Mouse (Mus musculus) thymus, postnatal 0 days (tissue): ENCODE measurements around the gene Olfr549. TPM values are rescaled to one million over a fixed set of nuclear protein-coding genes. Genes with fewer than 3 reads are reported as not detected.

ENCODE experiments used
- DNase-seq: peaks from one replicate; pipeline ENCODE4 v3.0.0-alpha.2; 2015; ENCODE audit warnings: low spot score
- polyA plus RNA-seq: library from polyadenylated mRNA; unstranded; fragments of >200 nt; fragmentation: Nextera tagmentation; extraction: Ambion mirVana; gene quantifications from 2 replicates; pipeline ENCODE4 v1.2.1, GENCODE M21; 2015

The Olfr549 gene
- polyA plus RNA-seq: not detected in 2 replicates

- no peak for DNase-seq
These were observed at the start of gene Olfr549 for GRCm38 (mm10) chr7:102549570-102549969. TSS of gene Olfr549 (plus strand) at chr7:102549870.

- DNase-seq: no peak
These were observed 47.7 kb upstream of the Olfr549 start for GRCm38 (mm10) chr7:102501986-102502385.

DNA sequence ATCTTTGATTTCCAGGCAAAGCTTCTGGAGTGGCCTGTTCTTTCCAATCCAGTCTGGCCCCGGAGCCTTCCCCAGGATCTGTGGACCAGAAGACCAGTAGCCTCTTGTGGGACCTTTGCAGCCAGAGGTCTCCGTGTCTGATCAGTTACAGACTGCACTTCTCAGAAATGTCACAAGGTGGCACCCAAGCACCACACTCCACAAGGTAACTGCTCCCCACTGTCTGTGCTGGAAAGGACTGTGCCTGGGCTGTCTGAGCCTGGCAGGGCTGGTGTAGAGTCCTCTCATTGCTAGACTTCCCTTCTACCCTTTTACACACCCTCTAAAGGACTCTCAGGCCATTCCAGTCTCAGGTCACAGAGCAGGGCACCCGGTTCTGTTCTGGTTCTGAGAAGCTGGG, 42.8 kb upstream of the Olfr549 start:
- peak; percentile 67 for DNase-seq

GRCm38 (mm10) chr7:102508066-102508465, 41.6 kb upstream of the Olfr549 start:
- no peak for DNase-seq

DNA sequence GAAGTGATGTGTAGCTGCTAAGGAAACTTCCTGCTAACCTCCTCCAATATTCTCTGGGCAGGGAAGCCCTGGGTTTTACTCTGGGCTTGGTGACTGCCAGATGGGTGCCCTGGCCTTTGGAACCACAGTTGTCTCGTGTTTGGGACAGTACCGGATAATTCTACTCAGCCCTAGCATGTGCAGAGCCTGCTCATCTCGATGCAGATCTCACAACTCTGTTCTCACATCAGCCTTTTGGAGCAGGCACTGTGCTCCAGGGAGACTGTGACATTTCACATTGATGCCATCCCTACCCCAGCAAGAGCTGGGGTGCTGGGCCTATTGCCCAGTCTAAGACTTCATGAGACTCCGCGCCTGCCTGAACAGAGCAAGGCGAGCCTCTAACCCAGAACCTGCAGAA, 41.0 kb upstream of the Olfr549 start:
- no peak for DNase-seq

DNA sequence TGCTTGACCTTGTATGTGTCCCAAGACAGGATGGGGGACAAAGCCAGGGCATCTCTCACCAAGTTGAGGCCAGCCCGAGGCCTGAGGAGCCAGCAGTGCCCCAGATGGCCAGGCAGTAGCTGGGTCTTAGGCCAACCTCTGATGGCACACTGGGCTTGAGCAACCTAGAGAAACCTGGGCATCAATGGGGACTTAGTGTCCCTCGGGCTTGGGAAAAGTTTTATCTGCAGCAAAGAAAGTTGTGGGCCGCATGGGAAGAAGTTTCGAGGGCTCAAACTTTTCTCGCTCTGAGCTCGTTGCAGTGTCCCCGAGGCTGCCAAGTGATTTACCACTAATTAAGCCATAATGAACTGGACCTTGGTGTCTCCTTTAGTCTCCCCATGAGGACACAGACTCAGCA, 39.9 kb upstream of the Olfr549 start:
- no peak for DNase-seq

DNA sequence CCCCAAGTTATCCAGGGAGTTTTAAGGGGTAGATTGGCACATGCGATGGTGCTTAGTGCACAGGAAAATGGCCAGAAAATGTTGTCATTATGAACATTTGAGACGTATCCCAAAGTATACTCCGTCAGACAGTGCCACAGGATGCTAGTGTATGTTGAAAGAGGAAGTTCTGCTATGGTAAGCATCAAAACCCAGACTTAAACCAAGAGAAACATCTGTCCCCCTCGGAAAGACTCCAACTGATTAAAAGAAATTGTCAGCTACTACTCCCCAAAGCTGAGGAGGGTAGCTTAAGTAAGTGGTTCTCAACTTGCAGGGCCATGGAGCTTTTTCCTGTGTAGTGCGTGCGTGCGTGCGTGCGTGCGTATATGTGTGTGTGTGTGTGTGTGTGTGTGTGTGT, 37.7 kb upstream of the Olfr549 start:
- no peak for DNase-seq

DNA sequence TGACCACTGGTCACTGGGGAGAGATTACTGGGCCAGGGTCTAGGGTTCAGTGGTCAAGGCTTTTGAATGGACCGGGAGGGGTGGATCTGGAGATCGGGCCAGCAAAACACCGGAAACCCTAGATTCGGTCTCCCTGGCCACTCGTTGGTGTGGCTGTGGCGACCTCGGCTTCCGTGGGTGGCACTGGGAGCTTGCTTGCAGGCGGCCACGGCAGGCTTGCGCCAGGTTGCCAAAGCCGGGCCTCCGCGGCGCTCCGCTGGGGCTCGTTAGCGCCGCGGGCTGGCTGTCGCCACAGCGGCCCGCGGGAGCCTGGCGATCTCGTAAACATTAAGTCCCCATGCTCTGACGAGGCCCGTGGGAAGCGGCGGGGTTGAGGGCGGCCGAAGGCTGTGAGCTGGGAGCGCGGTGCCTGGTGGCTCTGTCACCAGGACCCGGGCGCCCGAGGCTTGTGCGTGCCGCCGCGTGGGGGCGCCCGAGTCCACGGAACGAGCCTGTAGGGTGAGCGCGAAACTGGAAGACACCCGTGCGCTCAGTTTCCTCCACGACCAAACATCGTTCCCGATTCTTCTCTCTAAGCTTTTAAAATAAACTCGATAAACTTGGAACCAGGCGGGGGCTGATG, 36.7 kb upstream of the Olfr549 start:
- peak; percentile 87 for DNase-seq

DNA sequence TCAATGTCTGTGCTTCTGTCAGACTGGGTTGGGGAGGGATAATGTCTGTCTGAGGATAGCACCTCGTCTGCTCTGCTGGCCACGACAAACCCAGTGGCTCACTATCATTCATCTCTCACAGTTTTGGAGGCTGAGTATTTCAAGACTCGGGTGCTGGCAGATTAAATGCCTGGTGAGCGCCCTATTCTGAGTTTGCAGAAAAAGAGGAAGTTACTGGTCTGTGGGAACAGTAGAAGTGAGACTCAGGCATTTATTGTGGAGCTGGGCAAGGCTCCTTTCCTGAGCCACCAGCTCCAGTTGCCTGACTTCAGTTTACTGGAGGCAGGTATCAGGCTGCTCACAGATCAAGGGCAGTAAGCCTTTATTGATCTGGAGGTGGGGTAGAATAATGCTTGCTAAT, 35.5 kb upstream of the Olfr549 start:
- no peak for DNase-seq

GRCm38 (mm10) chr7:102516261-102517050, 33.2 kb upstream of the Olfr549 start:
- DNase-seq: no peak

GRCm38 (mm10) chr7:102517051-102517335, 32.7 kb upstream of the Olfr549 start:
- no peak for DNase-seq

- peak; percentile 34 for DNase-seq
These were observed 20.6 kb upstream of the Olfr549 start for GRCm38 (mm10) chr7:102529052-102529451.

DNA sequence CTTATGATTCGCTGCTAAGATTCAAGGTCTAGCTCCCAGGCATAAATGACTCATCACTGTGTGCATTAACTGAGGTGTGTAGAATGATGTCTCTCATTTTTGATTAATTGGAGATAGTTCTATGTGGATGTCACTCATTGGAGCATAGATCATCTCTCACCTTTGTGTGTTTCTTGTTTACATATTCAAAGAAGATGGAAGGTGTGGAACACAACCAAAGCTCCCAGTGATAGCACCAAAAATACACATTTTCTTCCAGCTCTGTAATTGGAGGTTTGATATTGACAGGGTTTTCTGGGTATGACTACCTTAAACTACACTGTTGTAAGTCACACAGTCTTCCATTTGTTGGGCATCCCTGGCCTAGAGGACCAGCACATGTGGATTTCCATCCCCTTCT, 15.2 kb upstream of the Olfr549 start, which contains the start of gene Olfr547:
Gene Olfr547 (plus strand): TSS at position 301 of the 400 bp plus-strand sequence.
- no peak for DNase-seq

DNA sequence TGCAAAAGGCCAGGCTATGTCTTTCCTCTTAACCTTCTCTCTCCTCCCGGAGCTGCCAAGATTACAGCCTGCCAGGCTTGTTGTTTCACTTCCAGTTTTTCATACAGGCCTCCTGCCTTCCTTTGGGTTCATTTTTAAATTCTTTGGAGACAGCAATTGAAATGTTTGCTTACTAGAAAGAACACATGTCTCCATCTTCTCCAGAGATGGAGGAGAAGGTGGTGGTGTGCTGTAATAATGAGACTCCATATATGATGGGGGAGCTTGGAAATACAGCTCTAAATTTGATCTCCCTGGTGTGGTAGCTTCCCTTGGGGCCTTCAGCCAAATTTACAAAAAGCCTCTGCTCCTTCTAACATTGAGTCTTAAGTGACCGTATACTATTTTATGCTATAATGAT, 9.1 kb upstream of the Olfr549 start, which contains the start of gene Olfr548-ps1:
Gene Olfr548-ps1 (plus strand): TSS at position 301 of the 400 bp plus-strand sequence.
- DNase-seq: no peak

GRCm38 (mm10) chr7:102541251-102541650, 8.4 kb upstream of the Olfr549 start:
- DNase-seq: peak; percentile 22

GRCm38 (mm10) chr7:102553279-102553678, 3.6 kb downstream of the Olfr549 start:
- no peak for DNase-seq

DNA sequence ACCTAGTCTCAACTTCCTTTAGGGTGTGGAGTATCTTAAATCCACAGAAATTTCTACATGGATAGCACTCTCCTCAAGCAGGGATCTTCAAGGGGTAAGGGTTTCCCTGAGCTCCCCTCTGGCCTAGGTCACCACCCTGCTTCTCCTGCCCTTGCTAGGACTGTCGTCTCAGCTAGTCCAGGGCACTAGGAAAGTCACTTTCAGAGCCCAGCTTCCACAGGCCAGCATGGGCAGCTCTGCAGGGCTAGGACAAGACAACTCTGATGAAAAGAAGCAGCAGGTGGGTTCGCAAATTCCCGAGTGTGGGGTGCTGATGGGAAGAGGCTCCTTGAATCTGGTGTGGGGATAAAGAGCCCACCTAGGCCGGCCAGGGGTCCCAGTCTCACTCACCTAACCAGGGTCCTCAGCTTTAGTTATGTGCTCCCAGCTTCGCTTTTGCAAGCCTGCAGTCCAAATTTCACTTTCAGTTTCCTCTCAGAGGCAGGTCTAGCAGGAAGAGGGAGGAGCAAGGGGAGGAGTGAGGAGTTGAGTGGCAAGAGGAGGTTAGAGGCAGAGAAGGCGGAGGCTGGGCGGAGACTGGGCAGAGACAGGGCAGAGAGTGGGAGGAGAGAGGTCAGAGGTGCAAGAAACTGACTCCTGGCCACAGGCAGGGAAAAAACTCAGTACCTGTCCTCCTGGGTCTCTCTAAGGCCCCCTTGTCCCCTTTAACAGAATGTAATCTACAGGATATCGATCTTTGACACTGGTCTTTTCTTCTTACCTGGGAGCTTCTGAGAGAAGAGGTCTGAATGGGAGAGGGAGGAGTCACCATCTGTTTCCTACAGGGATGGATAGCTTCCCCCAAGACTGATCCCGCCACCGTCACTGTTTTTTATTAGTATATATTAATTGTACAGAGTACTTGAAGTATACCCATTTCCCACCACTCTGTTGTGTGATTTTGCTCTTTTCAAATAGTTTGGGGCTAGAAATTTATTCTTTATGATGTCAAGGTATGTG, 15.6 kb downstream of the Olfr549 start, which contains the start of gene Trim21:
Gene Trim21 (minus strand): TSS at position 488 of the 999 bp plus-strand sequence.
- peak; percentile 87 for DNase-seq

GRCm38 (mm10) chr7:102566219-102566618, 16.5 kb downstream of the Olfr549 start:
- no peak for DNase-seq

DNA sequence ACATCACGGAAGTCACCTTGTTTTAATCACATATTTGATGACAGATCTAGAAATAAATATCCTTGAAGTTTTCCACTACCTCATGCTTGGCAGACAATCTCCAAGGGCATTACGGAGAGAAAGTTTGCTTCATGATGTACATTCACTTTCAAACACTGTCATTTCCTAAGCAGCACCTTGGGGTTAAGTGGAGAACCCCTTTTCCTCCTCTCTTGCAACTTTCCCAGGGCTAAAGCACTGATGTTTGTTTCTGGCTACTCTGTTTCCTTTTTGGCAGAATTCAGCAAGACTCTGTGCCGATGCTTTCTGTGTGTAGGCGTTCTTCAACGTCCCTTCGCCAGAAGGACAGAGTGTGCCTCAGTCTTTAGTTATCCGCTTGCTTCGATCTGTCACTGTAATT, 21.5 kb downstream of the Olfr549 start, which contains the start of gene Olfr550:
Gene Olfr550 (plus strand): TSS at position 301 of the 400 bp plus-strand sequence.
- no peak for DNase-seq

DNA sequence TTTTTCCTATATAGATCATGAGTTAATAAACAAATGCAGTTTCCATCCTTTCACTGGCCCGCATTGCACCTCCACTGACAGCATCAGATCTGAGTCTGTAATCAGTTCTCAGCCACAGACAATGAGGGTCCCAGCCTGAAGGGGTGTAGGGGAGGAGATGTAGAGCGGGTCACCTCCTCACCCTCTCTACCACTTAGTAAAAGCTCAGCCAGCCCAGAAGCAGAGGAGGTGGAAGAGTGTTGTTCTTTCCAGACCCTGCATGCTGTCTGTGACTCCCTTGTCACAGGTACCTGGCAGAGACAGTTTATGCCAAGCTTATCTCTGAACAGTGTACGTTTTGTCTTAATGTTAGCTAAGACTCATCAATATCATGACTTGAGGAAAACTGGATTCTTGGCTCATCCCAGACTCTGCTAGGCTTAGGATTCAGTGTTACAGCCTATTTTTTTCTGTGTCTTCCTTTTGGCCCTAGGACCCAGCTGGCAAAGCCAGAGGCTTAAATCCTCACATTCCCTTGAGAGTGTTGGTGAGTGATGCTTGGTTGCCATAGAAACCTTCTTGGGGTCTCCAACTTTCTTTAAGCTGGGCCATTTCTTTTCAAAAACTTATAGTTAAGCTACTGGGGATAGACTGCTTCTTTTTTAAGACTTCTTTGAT, 23.6 kb downstream of the Olfr549 start:
- no peak for DNase-seq

DNA sequence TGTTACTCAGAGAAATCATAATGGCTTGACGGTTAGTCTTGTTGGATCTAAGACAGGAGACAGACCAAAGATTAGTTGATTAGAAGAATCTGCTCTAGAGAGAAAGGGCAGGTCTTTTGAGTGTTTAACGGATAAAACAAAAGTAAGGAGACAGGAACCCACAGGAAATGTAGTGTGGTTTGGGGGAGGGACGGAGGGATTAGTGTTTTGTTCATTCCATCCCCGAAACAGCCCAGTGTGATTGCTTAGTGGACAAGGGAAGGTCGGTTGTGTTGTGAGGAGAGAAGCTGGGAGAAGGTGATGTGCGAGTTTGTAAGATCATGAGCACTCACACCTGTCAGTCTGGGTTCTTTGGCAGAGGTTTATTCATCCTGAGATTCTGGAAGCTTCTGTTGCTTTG, 26.3 kb downstream of the Olfr549 start:
- peak; percentile 2 for DNase-seq
